Mouse (Mus musculus) neutrophil, adult 83 days (primary cell): ENCODE measurements around the gene Speer4e. TPM values are rescaled to one million over a fixed set of nuclear protein-coding genes. Genes with fewer than 3 reads are reported as not detected.

Experiments
- total RNA-seq, 2 experiments: library from RNA; stranded (reverse); gene quantifications; one replicate each; pipeline ENCODE4 v1.2.4; 2023

Speer4e gene
- total RNA-seq: not detected

DNA sequence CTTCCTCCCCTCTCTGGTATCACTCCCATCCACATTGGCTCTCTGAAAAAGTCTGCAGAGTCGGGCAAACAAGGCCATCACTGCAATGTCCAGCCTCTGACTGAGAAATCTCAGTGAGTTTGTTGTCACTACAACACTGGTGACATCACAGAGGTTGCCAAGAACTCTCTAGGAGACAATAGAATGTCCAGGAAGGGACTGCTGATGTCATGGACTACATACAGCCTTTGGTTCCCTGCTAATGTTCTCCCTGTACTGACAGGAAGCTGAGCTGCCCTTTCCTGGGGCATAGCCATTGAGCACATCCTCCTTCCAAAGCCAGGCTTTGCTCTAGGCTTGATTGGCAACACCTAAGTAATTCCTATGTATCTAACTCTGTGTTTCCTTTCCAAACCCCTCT lies at the start of gene Speer4e:
Speer4e (minus strand) TSS at position 101 of the 400 bp plus-strand sequence.

DNA sequence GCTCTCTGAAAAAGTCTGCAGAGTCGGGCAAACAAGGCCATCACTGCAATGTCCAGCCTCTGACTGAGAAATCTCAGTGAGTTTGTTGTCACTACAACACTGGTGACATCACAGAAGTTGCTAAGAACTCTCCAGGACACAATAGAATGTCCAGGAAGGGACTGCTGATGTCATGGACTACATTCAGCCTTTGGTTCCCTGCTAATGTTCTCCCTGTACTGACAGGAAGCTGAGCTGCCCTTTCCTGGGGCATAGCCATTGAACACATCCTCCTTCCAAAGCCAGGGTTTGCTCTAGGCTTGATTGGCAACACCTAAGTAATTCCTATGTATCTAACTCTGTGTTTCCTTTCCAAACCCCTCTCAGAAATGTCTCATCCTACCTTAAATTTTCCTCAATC lies 40.6 kb upstream of the Speer4e start, which contains the start of gene Gm10354:
Gm10354 (minus strand) TSS at position 101 of the 400 bp plus-strand sequence.

GRCm38 (mm10) chr5:14914799-14915198 lies 23.4 kb downstream of the Speer4e start, which contains the start of gene Gm9758:
TSS of gene Gm9758 (minus strand) at chr5:14914899.

Other genes with a start within 250 kb of the Speer4e start
- not detected for gene Gm9758, start 23.5 kb downstream of the Speer4e start, total RNA-seq
- gene Gm10354, start 40.5 kb upstream of the Speer4e start, total RNA-seq: not detected
- not detected for gene Gm17019, start 94.6 kb upstream of the Speer4e start, total RNA-seq